Mouse (Mus musculus) G1E (cell line): ENCODE measurements around the gene Xlr3b. TPM values are rescaled to one million over a fixed set of nuclear protein-coding genes. Genes with fewer than 3 reads are reported as not detected.
"Not testable (repeated sequence)": the region's sequence is repeated elsewhere in the genome, so short reads cannot be mapped to it uniquely, and the experiment has no call there.

Source experiments
- ATAC-seq: 2 replicates; pipeline ENCODE4 v1.8.0; 2016; ENCODE audit warnings: mild to moderate bottlenecking; ENCODE audit not compliant: insufficient number of reproducible peaks, poor library complexity, low FRiP score, severe bottlenecking; ENCODE audit errors: extremely low read depth
- DNase-seq: peaks from one replicate; pipeline ENCODE4 v3.0.0; 2012; ENCODE audit warnings: low spot score
- H3K27me3 ChIP-seq: 2 replicates; pipeline ENCODE4 v1.6.1; 2012; ENCODE audit warnings: mild to moderate bottlenecking, low read length, inconsistent platforms; ENCODE audit not compliant: insufficient read depth
- H3K36me3 ChIP-seq: replicated peaks from 2 replicates; pipeline ENCODE3; 2012; ENCODE audit warnings: mild to moderate bottlenecking, inconsistent platforms
- H3K4me1 ChIP-seq: 2 replicates; pipeline ENCODE4 v1.6.1; 2012; ENCODE audit warnings: low read depth, low read length, inconsistent platforms, mixed read lengths; ENCODE audit not compliant: insufficient read depth
- H3K4me3 ChIP-seq: 2 replicates; pipeline ENCODE4 v1.5.1; 2012; ENCODE audit warnings: low read depth, mild to moderate bottlenecking, inconsistent platforms, low read length, moderate library complexity, mixed read lengths
- H3K9me3 ChIP-seq: replicated peaks from 2 replicates; pipeline ENCODE4 v1.6.1; 2012; ENCODE audit warnings: inconsistent platforms
- CTCF ChIP-seq: IDR thresholded peaks from 2 replicates; pipeline ENCODE4 v1.5.1; 2012; ENCODE audit warnings: low read depth, low read length, inconsistent platforms, mixed read lengths
- GATA1 ChIP-seq: IDR thresholded peaks from 2 replicates; pipeline ENCODE4 v1.6.1; 2012; ENCODE audit warnings: borderline replicate concordance, low read length, inconsistent platforms, mixed read lengths
- GATA2 ChIP-seq: IDR thresholded peaks from 2 replicates; pipeline ENCODE4 v1.6.1; 2012; ENCODE audit warnings: low read depth, low read length, inconsistent platforms, borderline replicate concordance
- POLR2AphosphoS5 ChIP-seq: IDR thresholded peaks from 2 replicates; pipeline ENCODE4 v1.6.1; 2012; ENCODE audit warnings: low read depth, low read length, inconsistent platforms; ENCODE audit not compliant: insufficient replicate concordance
- TAL1 ChIP-seq: conservative IDR thresholded peaks from 2 replicates; pipeline ENCODE4 v1.6.1; 2012; ENCODE audit warnings: low read depth, low read length, inconsistent platforms, mixed read lengths
- polyA plus RNA-seq: library from polyadenylated mRNA; stranded (reverse); fragments of >175 nt; gene quantifications from 2 replicates; pipeline ENCODE4 v1.2.3, GENCODE M21; 2012
- total RNA-seq, 2 experiments: library from RNA; stranded (forward) in 1 of 2; stranded (reverse) in 1 of 2; fragments of 200-1000 nt in 1 of 2; fragments of >200 nt in 1 of 2; fragmentation: Nextera tagmentation in 1 of 2; gene quantifications; 2 replicates each; pipeline ENCODE4 v1.2.3; 2014 to 2017

Gene Xlr3b
- total RNA-seq (2014; fragmentation: Nextera tagmentation) (not detected in 2 replicates), total RNA-seq (2017) (0.11 TPM in 1 of 2 replicates, not detected in the other), polyA plus RNA-seq (not detected in 2 replicates)

DNA sequence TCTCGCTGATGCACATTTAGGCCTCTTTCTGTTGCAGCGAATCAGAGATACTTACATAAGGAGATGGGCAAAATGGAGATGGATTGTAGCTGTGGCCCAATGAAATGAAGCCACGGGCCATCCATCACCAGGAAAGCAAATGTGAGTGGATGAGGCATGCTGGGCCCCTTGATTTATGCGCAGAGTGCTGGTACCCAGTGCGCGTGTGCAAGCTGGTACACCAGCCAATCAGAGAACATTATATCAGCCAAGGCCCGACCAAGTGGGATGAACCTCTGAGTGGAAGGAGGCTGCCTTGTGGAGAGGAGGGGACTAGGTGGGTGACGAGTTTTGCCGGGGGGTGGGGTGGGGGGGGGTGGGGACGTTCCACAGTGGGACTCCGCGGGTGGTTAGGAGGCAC is at the start of gene Xlr3b:
Xlr3b (plus strand) TSS at position 274 of the 400 bp plus-strand sequence.
- DNase-seq, H3K9me3 ChIP-seq, H3K4me3 ChIP-seq: not testable (repeated sequence)

GRCm38 (mm10) chrX:73143218-73143618 is 48.8 kb upstream of the Xlr3b start:
- not testable (repeated sequence) for DNase-seq, H3K36me3 ChIP-seq, H3K9me3 ChIP-seq, H3K27me3 ChIP-seq, H3K4me1 ChIP-seq, ATAC-seq, H3K4me3 ChIP-seq

More for the DNA sequence above, at the start of gene Xlr3b:
- not testable (repeated sequence) for H3K27me3 ChIP-seq, H3K4me1 ChIP-seq, H3K36me3 ChIP-seq, ATAC-seq

DNA sequence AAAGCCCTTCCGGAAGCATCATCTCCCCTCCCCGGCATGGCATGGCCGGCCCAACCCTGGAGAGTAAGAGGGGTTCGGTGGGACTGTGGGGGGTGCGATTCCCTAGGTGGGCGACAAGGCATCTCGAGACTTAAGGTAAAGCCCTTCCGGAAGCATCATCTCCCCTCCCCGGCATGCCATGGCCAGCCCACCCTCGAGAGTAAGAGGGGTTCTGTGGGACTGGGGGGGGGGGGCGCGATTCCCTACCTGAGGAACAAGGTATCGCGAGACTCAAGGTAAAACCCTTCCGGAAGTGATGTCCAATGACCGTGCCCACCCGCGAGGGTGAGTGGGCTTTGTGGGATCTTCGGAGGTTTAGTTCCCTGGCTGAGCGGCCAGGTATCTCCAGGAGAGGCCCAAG is 43.5 kb upstream of the Xlr3b start, which contains the start of gene Xlr5b:
Xlr5b (plus strand) TSS at position 301 of the 400 bp plus-strand sequence.
- DNase-seq, H3K9me3 ChIP-seq, H3K4me1 ChIP-seq, H3K4me3 ChIP-seq, H3K36me3 ChIP-seq, H3K27me3 ChIP-seq, ATAC-seq: not testable (repeated sequence)

DNA sequence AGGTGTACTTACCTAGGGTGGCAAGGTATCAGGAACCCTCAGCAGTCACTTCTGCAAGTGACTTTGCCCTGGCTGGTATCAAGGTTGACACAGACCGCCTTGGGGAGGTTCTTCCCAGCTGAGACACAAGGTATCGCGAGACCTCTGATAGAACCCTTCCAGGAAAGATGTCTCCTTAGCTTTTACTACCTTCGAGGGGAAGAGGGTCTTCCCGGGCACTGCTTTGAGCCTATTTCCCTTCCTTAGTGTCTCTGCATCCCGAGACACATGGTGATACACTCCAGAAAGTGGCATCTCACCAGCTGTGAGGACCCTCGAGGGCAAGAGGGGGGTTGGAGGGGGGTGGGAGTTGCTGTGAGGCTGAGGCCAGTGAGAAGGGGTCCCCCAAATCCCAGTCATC is 42.7 kb upstream of the Xlr3b start, which contains the start of gene DXBay18:
DXBay18 (minus strand) TSS at position 101 of the 400 bp plus-strand sequence.
- not testable (repeated sequence) for H3K9me3 ChIP-seq, H3K4me3 ChIP-seq, H3K36me3 ChIP-seq, H3K27me3 ChIP-seq, H3K4me1 ChIP-seq, DNase-seq, ATAC-seq

DNA sequence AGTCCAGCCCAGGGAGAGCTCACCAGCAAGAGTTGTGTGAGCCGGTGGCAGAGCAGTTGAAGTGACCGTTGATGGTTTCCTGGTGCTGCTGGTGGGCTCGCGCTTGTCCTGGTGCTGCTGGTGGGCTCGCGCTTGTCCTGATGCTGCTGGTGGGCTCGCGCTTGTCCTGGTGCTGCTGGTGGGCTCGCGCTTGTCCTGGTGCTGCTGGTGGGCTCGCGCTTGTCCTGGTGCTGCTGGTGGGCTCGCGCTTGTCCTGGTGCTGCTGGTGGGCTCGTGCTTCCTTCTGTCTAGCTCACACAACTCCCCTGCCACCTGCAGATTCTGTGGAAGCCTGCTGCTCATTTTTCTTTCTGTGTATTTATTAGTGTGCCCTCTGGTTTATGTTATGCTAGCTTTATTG is 15.1 kb upstream of the Xlr3b start, which contains the start of gene Spin2d:
Spin2d (minus strand) TSS at position 101 of the 400 bp plus-strand sequence.
- H3K27me3 ChIP-seq, H3K9me3 ChIP-seq, ATAC-seq, DNase-seq, H3K36me3 ChIP-seq, H3K4me1 ChIP-seq, H3K4me3 ChIP-seq: not testable (repeated sequence)

- H3K36me3 ChIP-seq, DNase-seq, H3K27me3 ChIP-seq, ATAC-seq, H3K9me3 ChIP-seq, H3K4me1 ChIP-seq, H3K4me3 ChIP-seq: not testable (repeated sequence)
Observed at GRCm38 (mm10) chrX:73213819-73214564, 22.0 kb downstream of the Xlr3b start, which contains the start of gene Xlr4b. Gene Xlr4b (plus strand): TSS chrX:73214333.

DNA sequence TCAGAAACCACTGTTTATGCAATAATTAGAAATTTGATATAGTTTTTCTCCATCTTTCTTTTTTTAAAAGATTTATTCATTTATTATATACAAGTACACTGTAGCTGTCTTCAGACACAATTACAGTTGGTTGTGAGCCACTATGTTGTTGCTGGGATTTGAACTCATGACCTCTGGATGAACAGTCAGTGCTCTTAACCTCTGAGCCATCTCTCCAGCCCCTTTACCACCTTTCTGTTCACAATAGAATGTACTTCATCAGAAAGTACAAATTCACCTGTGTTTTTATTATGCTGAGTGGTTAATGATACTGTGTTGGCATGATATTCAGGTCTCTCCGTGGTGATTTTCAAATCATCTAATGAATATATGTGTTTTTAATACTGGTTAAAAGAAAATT is 33.4 kb downstream of the Xlr3b start:
- TF ChIP-seq GATA2 (no peak), CTCF (no peak), GATA1 (no peak), POLR2AphosphoS5 (no peak), TAL1 (no peak)
- Histone ChIP-seq H3K27me3 (no peaks in the 10 kb centered on the region), H3K4me1 (peaks cover 4% of the 10 kb centered on the region; the same call in 1 of the 2 replicates), H3K4me3 (no peak overlapping the region), H3K9me3 (no peaks in the 10 kb centered on the region), H3K36me3 (no peaks in the 10 kb centered on the region)
- DNase-seq: no peak
- ATAC-seq: no peak
